Mouse (Mus musculus): ENCODE data around the gene Mtcl1. TPM values are rescaled to one million over a fixed set of nuclear protein-coding genes. Genes with fewer than 3 reads are reported as not detected.

Gene Mtcl1
- total RNA-seq (2021): 100 to 1,000 TPM; 109 to 122 TPM
- long read RNA-seq, experiment 1, partial matches to known transcripts: 26 of 40 reads
- long read RNA-seq, experiment 1, other reads (novel, unspliced or antisense): 12 of 40 reads
- long read RNA-seq, experiment 2, full-length matches to known transcripts: 3 of 34 reads
- long read RNA-seq, experiment 2, partial matches to known transcripts: 15 of 34 reads
- long read RNA-seq, experiment 2, other reads (novel, unspliced or antisense): 16 of 34 reads

DNA sequence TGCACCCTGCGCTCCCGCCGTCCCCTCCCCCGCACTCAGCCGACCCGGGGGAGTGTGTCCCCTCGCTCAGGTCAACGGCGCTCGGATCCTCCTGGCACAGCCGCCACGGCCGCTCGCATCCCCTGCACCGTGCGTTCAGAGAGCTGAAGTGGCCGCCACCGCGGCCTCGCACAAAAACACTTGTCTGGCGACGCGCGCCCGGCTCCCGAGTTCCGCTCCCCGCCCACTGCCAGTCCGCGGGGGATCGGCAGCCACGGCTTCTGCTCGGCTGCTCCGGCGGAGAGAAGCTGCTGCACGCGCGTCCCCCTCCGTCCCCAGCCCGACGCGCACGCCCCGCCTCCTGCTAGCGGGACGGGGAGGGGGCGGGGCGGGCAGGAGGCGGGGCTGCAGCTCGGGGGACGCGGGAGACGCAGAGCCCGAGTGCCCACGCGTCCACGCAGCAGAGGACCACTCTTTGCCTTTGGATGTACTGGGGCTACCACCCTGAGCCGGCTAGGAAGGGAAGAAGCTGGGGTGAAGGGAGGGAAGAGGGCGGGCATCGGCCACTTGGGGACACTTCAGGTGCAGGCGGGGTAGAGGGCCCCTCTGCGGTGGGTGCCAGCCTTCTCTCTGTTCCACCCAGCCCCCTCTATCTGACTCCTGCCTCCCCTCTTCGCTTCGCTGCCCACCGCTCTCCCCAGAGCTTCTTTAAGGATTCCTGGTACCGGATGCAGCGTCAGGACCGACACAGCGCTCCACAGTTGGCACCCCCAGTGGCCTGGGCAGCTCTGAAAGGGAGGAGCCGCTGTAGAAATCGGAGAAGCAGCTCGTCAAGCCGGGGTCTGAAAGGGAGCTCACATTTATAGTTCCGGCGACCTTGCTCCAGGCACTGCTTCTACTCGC is at the start of gene Mtcl1:
Mtcl1 (minus strand) TSS at position 291 of the 882 bp plus-strand sequence.
- DNase-seq (ENCODE audit: low spot score in 2 of 2): peak; percentile 84 to 93

DNA sequence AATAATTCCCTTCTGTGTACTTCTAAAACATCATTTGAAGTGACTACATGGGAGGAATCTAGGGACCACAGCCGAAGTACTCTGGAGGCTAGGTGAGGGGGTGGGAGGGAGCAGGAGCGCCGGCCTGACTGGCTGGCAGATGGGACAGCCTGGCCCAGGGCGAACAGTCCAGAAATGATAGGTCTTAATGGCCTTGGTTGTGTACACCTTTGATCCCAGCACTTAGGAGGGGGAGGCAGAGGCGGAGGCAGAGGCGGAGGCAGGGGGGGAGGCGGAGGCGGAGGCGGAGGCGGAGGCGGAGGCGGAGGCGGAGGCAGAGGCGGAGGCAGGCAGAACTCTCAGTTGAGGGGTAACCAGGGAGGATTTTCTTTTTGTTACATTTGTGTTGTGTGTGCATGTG is 49.0 kb upstream of the Mtcl1 start:
- no peak for DNase-seq (ENCODE audit: low spot score in 2 of 2)

DNA sequence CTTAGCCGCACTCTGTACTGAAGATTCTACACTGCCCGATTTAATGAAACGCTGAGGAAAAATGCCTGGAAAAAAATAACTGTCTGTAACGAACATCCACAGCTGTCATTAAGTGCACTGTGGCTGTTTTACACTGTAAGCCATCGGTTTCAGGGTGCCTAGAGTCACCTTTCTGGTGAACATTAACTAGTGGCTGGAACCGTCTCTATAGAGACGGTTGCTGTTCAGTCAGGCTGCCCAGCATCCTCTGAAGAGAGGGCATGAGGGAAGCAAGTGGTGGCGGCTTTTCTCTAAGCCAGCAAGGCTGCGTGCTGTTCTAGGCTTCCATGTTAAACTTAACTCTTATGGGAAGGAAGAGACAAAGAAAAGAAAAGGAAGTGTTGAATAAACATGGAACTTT is 47.0 kb upstream of the Mtcl1 start:
- DNase-seq (ENCODE audit: low spot score in 2 of 2): no peak

DNA sequence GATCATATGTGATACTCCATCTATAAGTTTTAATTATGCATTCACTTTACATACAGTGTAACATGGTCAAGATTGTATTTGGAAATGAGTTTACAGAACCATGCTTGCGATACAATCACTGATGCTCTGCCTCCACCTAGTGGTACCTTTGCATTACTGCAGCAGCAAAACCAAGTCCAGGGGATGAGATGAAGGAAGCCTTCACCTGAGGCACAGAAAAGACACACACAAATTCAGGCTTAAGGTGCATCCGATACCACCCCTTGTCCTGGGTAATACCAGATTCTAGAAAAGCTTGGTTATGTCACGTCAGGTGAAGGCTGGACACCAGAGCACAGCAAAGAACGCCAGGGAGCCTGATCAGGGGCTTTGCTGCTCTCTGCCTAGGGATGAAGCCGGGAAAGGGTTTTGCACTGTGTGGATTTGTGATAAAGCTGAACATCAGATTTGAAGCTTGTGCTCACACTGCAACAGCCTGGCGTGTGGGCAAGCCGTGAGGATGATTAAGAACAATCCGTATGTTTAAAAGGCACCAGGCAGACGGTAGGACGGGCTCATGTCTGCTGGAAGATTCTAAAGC is 40.6 kb upstream of the Mtcl1 start:
- DNase-seq (ENCODE audit: low spot score in 2 of 2): peak; percentile 63 to 75

DNA sequence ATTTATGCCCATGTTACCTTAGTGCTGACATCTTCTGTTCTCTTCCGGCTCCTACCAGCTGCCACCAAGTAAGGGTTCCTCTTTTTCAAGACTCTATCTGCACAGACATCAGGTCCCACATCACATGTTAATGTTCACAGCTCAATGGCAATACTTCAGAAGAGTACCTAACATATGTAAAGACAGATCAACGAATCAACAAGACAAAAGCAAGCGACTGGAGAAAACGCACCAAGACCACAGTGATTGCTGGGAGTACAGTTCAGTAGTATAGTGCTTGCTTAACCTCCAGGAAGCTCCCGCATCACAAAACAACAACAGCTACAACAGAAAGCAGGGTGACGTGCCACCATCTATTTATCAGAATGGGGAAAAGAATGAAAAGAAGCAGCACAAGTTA is 37.0 kb upstream of the Mtcl1 start:
- no peak for DNase-seq (ENCODE audit: low spot score in 2 of 2)

DNA sequence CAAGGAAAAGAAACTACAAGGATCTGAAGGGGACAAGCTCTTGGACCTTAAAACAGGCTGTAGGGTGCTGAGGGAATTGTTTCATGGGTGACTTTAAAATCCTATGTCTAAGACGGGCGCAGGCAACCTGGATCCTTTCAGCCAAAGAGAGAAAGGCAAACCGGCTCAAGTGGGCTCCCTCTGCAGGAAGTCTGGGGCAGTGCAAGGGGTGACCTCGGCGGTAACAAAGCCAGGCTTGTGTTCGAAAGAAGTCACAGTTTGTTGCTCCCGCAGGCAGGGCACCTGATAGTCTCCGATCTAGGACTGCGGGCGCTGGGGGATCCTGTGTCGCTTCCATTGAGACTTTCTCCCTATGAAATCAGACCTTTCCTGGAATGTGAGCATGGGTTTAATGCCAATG is 36.2 kb upstream of the Mtcl1 start:
- peak; percentile 86 to 88 for DNase-seq (ENCODE audit: low spot score in 2 of 2)

DNA sequence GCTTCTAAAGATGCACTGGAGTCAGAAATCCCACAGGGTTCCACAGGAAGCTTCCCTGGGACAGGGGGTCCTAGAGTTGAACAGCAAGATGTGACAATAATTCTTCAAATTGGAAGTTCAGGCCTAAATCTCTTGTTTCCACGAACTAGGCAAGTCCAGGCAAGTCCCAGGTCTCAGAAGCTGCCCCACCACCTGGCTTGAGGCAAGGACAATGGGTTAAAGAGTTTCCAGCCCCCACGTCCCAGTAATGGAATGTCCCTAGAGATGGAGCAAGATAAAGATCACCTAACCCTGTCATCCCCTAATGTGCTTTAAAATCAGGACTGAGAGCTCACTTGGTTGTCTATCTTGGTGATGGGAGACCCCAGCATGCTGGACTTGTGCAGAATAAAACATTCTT is 35.4 kb upstream of the Mtcl1 start:
- no peak for DNase-seq (ENCODE audit: low spot score in 2 of 2)

DNA sequence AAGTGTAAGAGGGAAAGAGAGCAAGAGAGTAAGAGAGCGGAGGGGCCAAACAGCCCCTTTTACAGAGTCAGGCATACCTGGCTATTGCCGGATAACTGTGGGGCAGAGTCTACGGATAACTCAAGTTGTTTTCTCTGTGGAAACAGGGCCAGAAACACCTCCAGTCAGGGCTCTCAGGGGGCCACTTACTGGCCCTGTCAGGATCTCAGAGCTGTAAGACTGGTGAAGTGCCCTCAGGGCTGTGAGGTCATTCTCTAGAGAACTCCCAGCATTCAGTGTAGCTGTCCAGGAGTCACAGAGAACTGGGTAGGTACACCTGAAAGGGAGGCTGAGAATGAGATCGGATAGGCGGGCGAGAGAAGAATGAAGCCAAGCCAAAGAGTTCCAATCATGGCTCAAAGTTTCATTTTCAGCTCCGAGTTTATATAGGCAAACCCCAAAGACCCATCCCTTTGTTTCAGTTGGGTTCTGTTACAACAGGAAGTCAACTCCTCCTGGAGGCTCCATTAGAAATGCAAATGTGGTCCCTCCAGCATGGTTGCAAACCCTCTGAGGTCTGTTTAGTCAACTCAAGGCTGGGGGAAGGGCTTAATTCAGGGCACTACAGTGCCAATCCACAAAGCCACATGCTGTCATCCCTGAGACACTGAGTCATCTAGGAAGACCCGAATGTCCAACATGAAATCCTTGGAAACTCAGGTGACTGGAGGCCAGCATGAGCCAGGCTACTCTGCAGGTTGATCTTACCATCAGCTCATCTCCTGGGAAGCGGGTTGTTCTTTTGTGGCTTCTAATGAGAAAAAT is 34.3 kb upstream of the Mtcl1 start:
- no peak for DNase-seq (ENCODE audit: low spot score in 2 of 2)

DNA sequence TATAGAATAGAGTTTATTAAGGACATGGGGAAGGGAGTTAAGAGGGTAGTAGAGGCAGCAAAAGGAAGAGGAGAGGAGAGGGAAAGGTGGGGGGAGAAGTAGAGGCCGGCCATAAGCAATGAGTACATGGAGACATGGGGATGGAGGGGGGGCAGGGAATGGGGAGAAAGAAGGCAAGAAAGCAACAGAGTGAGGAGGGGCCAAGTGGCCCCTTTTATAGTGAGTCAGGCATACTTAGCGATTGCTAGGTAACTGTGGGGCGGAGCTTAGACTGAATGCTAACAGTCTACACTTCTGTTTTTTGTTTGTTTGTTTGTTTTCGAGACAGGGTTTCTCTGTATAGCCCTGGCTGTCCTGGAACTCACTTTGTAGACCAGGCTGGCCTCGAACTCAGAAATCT is 31.7 kb upstream of the Mtcl1 start:
- DNase-seq (ENCODE audit: low spot score in 2 of 2): no peak

DNA sequence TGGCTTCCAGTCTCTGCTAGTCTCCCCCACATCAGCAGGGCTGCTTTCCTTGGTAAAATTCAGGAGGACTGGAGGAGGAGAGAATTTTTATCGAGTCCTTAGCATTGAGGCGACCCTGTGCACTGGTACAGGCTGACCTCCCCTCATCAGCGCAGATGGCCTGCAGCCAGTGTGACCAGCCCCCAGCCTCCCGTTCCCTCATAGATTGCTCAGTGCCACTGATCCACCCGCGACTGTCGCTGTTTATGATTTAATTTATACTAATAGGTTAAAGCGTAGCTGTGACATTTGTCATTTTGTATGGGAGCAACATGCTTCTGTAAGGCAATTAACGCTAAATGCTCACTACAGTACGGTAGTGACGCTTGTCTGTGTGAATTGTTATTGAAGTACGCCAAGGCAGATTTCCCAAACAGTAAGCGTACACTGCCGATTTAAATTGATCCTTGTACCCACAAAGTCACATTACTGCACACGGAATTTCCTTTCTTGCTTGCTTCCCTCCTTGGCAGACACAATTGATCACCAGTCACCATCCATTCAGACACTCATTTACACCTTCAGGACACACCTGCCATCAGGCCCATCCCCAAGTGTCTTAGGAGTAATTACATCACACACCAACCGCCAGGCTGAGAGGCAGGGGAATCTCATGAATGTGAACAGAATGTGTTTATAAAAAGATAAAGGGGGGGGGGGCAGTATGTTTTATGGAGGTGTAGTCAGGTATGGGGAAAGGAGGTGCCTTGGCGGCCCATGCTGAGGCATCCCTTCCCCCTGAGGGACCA is 31.1 kb upstream of the Mtcl1 start:
- no peak for DNase-seq (ENCODE audit: low spot score in 2 of 2)

DNA sequence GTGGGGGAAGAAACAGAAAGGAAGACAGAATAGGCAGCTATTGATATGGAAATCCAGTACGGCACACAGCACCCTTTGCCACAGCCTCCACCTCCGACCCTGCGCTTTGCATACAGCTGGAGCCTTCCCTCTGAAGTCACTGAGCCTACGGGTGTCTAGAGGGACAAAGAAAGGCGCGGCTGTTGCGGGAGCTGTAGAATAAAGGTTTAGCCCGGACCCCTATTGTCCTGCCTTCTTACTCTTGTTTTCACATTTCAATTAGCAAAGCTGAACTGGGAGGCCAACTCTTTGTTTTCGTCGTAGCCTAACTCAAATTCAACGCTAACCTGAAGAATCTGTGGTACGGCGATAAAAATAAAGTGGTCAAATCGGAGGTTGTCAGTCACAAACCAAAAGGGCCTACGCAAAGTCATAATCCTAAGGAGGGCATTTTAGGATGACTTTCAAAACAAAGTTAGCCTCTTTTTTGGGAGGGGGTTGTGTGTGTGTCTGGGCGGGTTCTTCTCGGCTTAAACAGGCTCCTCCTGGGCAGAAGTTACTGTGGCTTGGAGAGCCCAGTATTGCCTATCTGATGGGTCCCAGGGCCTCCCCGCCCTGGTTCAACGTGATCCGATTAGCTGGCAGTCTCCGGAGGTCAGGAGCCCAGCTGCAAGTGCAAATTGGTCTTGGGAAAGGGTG is 30.4 kb upstream of the Mtcl1 start:
- DNase-seq (ENCODE audit: low spot score in 2 of 2): no peak

DNA sequence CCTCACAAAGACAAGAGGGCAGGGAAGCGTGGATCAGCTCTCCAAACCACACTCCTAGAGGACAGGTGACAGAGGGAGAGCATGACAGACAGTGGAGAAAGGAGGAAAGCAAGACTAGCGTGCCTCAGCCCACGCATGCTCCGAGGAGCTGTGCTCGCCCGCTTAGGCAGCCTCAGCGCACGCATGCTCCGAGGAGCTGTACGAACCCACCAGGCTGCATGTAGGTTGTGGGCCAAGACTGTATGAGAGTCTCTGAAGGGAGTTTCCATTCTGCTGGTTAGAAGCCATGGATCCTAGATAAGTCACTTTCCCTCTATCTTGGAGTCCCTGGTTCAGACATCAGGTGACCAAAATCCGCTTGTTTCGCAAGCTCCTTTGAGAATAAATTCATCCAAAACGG is 29.8 kb upstream of the Mtcl1 start:
- DNase-seq (ENCODE audit: low spot score in 2 of 2): peak; percentile 61 to 72

DNA sequence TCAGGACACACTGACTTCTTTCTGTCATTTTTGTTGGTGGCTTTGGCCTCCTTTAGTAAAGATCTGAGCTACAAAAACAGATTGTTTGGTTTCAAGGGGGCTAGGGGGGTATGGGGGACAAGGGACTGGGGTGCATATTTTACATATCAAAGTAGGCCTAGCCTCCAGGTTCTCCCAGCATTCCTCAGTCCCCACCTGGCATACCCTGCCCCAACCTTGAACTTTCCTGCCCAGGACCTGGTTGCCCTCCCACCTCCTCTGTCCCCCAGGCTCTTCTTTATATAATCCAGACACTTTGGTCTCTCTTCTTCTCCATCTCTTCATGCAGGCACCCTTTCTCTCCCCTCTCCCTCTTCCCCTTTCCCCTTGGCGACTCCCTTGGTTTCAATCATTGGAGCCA is 23.7 kb upstream of the Mtcl1 start:
- no peak for DNase-seq (ENCODE audit: low spot score in 2 of 2)

DNA sequence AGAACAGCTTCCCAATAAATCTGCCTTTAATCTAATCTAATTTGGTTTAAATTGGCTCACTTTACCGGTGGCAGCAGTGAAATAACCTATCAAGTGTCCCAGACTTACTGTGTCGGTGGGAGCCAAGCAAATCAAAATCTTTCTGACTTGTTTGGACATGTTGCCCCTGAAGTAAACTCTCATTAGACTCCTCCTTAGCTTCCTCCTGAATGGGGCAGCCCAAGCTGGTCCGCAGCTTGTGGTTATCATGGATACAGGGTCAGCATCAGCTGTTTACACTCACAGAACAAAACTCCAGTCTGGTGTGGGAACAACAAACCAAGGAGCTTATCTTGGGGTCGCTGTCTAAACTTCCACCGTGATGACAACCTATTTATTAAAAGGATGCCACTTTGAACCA is 22.2 kb upstream of the Mtcl1 start:
- DNase-seq (ENCODE audit: low spot score in 2 of 2): no peak

DNA sequence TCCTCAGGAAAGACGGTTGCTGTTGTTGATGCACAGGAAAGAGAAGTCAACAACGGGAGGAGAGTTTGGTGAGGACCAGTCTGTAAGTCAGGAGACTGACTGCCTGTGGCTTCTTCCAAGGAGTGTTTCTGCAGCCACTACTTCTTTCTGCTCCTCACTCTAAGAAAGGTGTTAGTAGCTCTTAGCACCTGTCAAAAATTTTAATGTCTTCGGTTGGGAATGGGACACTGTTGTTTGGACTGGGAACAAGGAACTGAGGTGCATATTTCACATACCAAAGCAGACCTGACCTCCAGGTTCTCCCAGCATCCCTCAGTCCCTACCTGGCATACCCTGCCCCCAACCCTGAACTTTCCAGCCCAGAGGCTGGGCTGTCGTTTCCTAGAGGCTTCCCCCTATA is 21.7 kb upstream of the Mtcl1 start:
- no peak for DNase-seq (ENCODE audit: low spot score in 2 of 2)

DNA sequence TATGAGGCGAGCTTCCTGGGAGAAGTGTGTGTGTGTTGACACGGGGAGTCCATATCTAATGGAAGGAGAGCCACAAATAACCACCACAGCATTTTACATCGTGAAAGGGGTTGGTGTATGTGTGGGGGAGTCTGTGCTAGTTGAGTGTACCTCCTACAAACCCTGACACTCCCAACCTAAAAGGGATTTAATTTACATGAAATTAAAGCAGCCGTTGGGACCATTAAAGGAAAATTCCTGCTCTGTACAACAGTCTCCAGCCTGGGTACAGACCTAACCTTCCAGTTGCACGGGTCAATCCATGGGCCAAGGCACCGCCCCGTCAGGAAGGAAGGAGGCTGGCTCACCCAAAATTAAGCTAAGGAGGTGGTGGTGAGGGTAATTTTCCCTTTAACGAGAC is 20.5 kb upstream of the Mtcl1 start:
- peak in 1 of 2 experiments; percentile 19 for DNase-seq (ENCODE audit: low spot score in 2 of 2)

DNA sequence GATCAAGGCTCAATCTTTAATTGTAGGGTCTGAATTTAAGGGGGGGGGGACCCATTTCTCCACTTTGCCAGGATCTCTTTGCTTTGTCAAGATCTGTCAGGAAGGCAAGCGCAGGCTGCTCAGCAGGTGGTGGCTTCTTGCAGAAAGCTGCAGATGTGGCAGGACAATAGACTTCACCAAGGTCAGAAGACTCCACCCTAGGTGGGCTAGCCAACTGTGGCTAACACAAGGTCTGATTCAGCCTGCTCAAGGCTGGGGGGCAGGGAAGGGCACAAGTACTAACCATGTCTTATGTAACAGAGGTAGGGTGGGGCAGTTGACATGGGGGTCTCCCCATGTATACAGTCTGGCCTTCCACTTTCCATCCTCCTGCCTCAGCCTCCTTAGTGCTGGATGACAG is 7.7 kb upstream of the Mtcl1 start:
- DNase-seq (ENCODE audit: low spot score in 2 of 2): no peak

DNA sequence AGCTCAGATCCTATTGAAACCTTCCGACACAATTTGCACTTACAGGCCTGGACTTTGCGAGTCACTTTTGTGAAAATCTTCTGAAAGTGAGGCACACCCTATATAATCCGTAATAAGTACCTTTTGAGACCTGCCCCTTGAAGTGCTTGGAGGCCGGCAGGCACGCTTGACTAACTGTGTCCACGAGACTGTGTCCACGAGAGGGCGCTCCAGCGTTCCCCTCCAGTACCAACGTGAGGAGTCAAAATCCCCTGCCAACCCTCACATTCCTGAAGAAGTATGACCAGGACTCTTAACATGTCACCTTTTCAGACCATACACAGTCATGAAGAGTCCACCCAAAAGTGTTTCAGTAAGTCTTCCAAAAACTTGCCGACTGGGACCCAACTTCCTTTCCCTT is 1.6 kb upstream of the Mtcl1 start:
- peak; percentile 92 to 97 for DNase-seq (ENCODE audit: low spot score in 2 of 2)

DNA sequence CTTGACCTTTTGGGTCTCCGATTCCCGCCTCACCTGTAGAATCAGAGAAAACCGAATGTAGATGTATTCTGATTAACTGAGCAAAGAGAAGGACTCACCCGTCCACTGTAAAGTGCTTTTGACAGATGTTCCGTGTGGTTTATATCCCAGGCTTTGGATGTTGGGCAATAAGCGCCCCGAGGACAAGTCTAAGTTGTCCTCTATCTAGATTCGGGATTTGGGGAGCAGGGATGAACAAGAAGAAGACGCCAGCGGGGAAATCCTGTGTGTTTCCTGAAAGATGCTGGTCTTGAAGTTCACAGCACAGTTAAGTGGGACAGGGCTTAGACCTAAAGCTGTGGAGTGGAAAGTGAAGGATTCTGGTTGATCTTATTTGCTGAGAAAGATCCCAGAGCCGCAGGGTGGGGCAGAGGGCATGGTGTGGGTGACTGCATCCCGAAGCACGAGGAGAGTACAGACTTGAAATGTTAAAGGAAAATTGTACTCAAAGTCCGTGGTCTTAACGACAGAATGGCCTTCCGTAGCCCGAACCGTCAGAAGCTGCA is 1.0 kb upstream of the Mtcl1 start:
- DNase-seq (ENCODE audit: low spot score in 2 of 2): no peak

Measured in left cerebral cortex, adult 18-20 months (tissue).